Mouse (Mus musculus) kidney, postnatal 10 days (tissue): ENCODE measurements at regions not wholly inside any gene's neighbourhood (a gene's known extent, or its start where the extent isn't known, plus 50 kb on each side); places are given as distances from the start of the nearest gene placed in this dataset.

Source experiments
- DNase-seq: peaks from one replicate; pipeline ENCODE4 v3.0.0; 2021; ENCODE audit warnings: mixed read lengths

DNA sequence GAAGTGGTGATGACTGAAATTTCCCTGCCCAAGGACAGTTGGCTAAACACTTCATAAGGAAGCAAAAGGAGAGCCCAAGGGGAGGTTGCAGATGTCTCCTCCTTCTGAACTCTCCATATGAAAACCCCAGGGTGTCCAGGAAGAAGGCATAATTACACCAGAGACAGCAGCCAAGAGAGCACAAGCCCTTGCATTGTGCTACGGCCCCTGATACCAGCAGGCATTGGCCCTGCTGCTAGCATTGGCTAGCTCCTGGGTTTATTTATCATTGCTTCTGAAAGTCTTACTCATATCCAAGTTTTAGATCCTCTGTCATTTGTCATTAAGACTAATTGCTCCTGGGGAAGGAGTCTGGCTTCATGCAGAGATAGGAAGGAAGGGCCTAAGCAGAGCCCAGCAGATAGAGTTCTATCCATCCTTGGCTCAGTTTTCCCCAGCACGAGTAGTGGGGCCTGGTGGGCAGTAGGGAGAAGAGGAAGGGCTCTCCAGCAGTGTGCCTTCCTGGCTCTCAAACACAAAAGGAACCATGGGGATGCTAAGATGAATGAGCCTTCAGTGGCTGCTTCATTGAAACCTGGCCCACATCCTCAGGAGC, 98.5 kb upstream of the Tmc3 start:
- no peak for DNase-seq

GRCm38 (mm10) chr7:83489790-83490189, 94.9 kb upstream of the Tmc3 start:
- DNase-seq: peak; percentile 42

GRCm38 (mm10) chr7:83504996-83505645, 79.6 kb upstream of the Tmc3 start:
- no peak for DNase-seq

- no peak for DNase-seq
Measured at GRCm38 (mm10) chr7:83516295-83516694, 68.4 kb upstream of the Tmc3 start.

DNA sequence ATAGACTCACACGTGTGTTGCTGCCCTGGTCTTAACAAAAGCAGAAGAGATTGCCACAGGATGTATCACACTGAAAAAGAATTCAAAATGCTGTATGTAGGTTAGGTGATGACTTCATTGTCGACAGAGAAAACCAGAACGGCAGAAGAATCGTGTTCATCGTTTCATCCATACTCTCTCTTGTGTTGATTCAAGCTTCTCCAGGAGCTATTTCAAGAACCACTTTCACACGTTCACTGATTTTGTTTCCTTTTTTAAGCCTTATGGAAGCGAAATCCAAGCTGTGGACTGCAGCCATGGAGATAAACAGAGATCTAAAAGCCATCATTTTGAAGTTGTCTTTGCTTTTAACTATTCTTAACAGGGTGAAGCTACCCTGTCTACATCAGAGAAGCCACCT, 63.2 kb upstream of the Tmc3 start:
- no peak for DNase-seq
